Mouse (Mus musculus): ENCODE data around the gene Mre11a. TPM values are rescaled to one million over a fixed set of nuclear protein-coding genes. Genes with fewer than 3 reads are reported as not detected.
"Not testable (repeated sequence)": the region's sequence is repeated elsewhere in the genome, so short reads cannot be mapped to it uniquely, and the experiment has no call there.

Mre11a gene
- total RNA-seq, 4 experiments from 2014 or later: 10.8 to 13.5 (median 11.0) TPM

- DNase-seq (ENCODE audit: low spot score in 2 of 2): no peak
These were observed 83.9 kb downstream of the Mre11a start for GRCm38 (mm10) chr9:14868326-14868725.

- DNase-seq (ENCODE audit: low spot score in 2 of 2): no peak
These were observed 85.9 kb downstream of the Mre11a start for GRCm38 (mm10) chr9:14870377-14870776.

GRCm38 (mm10) chr9:14870802-14871201 lies 86.3 kb downstream of the Mre11a start:
- DNase-seq (ENCODE audit: low spot score in 2 of 2): no peak

- DNase-seq (ENCODE audit: low spot score in 2 of 2): no peak
These were observed 87.1 kb downstream of the Mre11a start for GRCm38 (mm10) chr9:14871536-14871935.

- DNase-seq (ENCODE audit: low spot score in 2 of 2): no peak
These were observed 87.9 kb downstream of the Mre11a start for GRCm38 (mm10) chr9:14872181-14872930.

- no peak for DNase-seq (ENCODE audit: low spot score in 2 of 2)
These were observed 91.5 kb downstream of the Mre11a start for GRCm38 (mm10) chr9:14875743-14876507.

GRCm38 (mm10) chr9:14876566-14876965 lies 92.1 kb downstream of the Mre11a start:
- not testable (repeated sequence) for DNase-seq (ENCODE audit: low spot score in 2 of 2)

- no peak for DNase-seq (ENCODE audit: low spot score in 2 of 2)
These were observed 100.2 kb downstream of the Mre11a start for GRCm38 (mm10) chr9:14884641-14885040.

- DNase-seq (ENCODE audit: low spot score in 2 of 2): no peak
These were observed 100.7 kb downstream of the Mre11a start for GRCm38 (mm10) chr9:14885151-14885550.

- DNase-seq (ENCODE audit: low spot score in 2 of 2): no peak
These were observed 101.5 kb downstream of the Mre11a start for GRCm38 (mm10) chr9:14885954-14886353.

Other genes starting within 250 kb of the Mre11a start
- 100 to 1,000 TPM; 324 to 412 (median 352) TPM for gene Amotl1, start 139.6 kb upstream of the Mre11a start, total RNA-seq (2022)
- gene Piwil4, start 43.9 kb upstream of the Mre11a start, total RNA-seq (2022): not detected
- under 1 TPM; 0.11 to 0.29 (median 0.18) TPM for gene Fut4, start 32.3 kb upstream of the Mre11a start, total RNA-seq (2022)
- gene 1700012B09Rik, start 13.6 kb upstream of the Mre11a start, total RNA-seq (2022): not detected
- 1 to 10 TPM; 6.0 to 7.7 (median 7.5) TPM for gene Ankrd49, start 202 bp downstream of the Mre11a start, total RNA-seq (2022)
- not detected for gene Gpr83, start 75.6 kb downstream of the Mre11a start, total RNA-seq (2022)
- not detected for gene Izumo1r, start 119.3 kb downstream of the Mre11a start, total RNA-seq (2022)

Data from gastrocnemius, adult 8-10 months (tissue).